Mouse (Mus musculus) gastrocnemius, adult 18-20 months (tissue): ENCODE results near the gene Sh2d3c. TPM values are rescaled to one million over a fixed set of nuclear protein-coding genes. Genes with fewer than 3 reads are reported as not detected.
A peak's percentile ranks its signal among the peaks of the same experiment; 100 is the strongest.

Source experiments
- DNase-seq: peaks from one replicate; pipeline ENCODE4 v3.0.0; 2021; ENCODE audit warnings: low spot score
- total RNA-seq, 2 experiments: library from RNA; stranded (reverse); gene quantifications; 2 replicates each; pipeline ENCODE4 v1.2.3; 2021

Sh2d3c gene
- total RNA-seq, 2 experiments from 2014 or later: 5.7 to 7.3 TPM

GRCm38 (mm10) chr2:32724149-32724548, 3.3 kb downstream of the Sh2d3c start:
- no peak for DNase-seq

DNA sequence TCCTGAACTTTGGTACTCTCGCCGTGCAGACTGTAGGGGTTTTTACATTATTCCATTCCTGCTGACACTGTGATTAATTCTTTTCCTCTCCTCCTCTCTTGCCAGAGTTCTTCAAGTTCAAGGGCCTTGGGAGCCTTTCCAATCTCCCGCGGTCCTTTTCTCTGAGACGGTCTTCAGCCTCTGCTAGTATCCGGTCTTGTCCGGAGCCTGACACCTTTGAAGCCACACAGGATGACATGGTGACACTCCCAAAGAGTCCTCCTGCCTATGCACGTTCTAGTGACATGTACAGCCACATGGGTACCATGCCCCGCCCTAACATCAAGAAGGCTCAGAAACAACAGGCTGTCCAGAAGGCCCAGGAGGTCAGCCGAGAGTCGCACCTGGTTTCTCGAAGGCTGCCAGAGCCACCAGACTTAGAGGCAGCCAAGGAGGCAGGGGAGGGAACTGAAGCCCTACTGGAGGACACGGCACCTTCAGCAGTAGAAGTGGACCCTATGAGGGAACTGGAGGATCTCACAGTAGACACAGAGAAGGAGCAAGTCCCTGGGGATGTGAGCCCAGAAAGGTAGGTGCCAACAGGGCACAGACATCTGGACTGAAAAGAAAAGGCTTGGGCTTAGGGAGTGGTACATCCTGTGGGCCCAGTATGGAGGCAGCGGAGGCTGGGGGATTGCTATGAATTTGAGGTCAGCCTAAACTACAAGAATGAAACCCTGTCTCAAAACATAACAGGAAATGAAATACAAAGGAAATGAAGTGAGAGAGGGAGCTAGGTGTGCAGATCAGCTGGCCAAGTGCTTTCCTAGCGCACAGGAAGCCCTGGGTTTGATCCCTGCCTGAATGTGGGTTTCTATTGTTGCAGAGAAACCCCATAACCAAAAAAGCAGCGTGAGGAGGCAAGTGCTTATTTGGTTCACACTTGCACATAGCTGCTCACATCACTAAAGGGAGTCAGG, 4.3 kb downstream of the Sh2d3c start:
- DNase-seq: no peak

DNA sequence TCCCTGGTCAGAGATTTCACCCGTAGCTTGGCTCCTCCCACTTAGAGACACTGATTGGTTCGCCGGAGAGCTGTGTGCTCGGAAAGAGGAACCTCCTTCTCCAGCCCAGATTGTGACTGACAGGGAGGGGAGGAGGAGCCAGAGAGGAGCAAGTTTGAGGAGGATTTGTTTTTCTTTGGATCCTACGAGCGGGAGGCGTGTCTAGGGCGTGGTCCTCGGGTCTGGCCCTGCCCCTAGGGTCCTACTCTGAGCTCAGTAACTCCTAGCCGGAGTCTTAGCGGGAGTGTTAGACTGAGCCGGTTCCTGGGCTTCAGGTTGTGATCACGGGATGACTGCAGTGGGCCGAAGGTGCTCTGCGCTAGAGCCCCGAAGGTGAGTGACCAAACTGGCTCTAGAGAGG, 6.6 kb downstream of the Sh2d3c start:
- DNase-seq: peak; percentile 96

DNA sequence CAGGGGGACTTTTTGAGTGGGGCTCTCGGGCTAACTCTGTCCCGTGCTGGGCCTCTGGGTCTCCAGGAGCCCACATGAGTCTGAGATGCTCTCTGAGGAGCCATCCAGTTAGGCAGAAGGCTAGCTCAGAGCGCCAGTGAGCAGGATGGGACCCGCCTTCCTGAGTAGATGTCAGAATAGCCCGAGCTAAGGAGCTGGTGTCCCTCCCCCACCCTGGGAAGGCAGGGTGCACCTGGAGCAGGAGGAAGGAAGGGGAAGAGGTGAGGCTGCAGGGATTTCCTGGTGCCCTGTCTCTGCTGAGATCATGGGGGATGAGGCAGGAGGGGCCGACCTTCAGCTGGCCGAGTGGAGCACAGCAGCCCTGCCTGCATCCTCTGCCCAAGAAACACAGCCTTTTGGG, 7.6 kb downstream of the Sh2d3c start:
- peak; percentile 37 for DNase-seq

GRCm38 (mm10) chr2:32729547-32729946, 8.7 kb downstream of the Sh2d3c start:
- no peak for DNase-seq

DNA sequence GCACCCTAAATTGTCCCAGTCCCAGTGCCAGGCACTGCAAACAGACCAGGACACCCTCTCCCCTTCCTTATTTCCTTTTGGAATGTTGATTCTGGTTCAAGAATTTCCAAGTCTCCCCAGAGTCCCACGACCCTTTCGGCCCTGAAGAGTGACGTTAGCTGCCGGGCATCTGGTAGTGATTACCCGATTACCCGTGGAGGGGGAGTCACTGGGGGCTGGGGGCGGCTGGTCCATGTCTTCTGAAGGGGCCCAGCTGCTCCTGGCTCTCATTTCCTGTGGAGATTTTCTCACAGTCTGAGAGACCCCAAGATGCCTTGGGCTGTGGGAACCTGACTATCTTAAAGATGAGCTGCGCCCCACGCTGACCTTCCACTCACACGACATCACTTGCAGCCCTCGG, 10.0 kb downstream of the Sh2d3c start:
- no peak for DNase-seq

DNA sequence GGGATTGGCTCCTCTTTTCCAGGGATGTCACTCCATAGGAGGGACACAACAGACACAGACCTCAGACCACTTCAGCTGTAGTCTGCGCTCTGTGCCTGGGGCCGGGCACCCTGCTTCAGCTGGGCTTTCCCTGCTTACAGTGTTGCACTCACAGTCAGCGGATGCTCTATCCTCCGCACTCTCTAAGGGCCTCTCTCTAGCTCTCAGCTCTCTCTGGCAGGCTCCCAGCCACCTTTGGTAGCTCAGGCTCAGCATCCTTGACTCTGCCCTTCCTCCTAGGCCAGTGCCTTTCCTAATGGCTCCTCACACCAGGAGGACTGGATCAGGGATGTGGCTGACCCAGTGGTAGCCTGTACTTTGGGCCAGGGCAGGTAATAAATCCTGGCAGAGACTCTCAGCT, 11.1 kb downstream of the Sh2d3c start:
- no peak for DNase-seq

- no peak for DNase-seq
These were observed 11.8 kb downstream of the Sh2d3c start for GRCm38 (mm10) chr2:32732695-32733094.

DNA sequence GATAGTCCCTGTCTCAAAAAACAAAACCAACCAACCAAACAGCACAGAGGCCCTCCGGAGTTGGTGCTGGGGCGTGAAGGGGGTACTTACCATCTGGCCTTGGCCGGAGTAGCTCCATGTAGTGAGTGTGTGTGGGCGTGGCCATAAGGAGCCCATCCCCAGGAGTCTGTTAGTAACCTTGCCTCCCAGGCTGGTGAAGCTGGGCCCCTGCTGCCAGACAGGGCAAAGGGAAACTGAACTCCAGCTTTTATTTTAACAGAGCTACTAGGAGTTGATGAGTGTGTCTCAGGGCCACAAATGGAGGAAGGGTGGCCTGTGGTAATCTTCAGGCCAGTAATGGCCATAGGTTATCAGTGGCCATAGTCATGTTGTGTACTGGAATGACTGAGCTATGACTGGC, 13.6 kb downstream of the Sh2d3c start:
- DNase-seq: no peak

DNA sequence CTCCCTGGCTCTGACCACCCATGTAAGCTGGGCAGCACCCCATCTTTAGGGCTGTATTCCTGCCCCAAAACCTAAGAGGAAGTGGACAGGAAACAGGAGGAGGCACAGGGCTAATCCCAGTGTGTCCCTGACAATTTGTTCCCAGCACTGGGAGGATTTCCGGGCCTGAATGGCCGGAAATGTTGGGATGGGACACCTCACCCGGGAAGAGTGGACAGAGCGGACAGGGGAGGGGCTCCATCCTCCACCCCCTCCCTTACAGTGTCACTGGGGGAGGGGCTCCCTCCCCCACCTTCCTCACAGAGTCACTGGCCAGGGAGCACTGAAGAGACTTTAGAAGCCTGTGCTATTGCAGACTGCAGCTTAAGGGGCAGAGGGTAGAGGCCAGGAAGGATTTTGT, 14.1 kb downstream of the Sh2d3c start:
- DNase-seq: peak; percentile 39

GRCm38 (mm10) chr2:32736306-32736829, 15.5 kb downstream of the Sh2d3c start:
- no peak for DNase-seq

DNA sequence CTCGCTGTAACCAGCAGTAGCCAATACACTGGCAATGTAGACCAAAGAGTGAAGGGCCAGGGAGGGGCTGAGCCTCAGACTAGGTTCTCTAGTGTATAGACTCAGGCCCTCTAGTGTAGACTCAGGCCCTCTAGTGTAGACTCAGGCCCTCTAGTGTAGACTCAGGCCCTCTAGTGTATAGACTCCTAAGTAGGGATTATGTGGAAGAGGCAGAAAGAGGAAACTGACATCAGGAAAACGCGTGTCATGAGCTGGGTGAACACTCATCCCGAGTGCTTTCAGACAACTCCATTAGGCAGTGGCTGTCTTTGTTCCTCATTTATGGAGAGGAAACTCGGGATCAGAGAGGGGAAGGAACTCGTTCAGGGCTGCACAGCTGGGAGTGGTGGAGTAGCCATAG, 16.2 kb downstream of the Sh2d3c start:
- DNase-seq: no peak

- no peak for DNase-seq
These were observed 18.5 kb downstream of the Sh2d3c start for GRCm38 (mm10) chr2:32739311-32739710.

DNA sequence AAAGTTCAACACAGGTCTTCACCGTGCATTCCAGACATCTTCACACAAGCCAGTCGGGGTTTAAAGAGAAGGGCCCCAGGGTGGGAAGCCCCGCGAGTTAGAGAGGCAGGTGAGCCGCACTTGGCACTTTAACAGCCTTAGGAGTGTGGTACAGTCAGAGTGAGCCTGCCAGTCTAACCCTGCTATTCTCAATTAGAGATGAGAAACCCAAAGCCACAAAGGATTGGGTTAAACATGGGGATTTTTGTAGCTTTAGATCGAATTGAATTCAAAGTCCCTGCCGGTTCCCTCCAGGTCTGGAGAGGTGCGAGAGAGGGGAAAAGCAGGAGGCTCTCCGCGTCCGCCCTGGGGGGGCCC, 20.0 kb downstream of the Sh2d3c start, which contains the start of gene 6330409D20Rik:
TSS of gene 6330409D20Rik (minus strand) at position 101 of the 357 bp plus-strand sequence.
- DNase-seq: no peak

DNA sequence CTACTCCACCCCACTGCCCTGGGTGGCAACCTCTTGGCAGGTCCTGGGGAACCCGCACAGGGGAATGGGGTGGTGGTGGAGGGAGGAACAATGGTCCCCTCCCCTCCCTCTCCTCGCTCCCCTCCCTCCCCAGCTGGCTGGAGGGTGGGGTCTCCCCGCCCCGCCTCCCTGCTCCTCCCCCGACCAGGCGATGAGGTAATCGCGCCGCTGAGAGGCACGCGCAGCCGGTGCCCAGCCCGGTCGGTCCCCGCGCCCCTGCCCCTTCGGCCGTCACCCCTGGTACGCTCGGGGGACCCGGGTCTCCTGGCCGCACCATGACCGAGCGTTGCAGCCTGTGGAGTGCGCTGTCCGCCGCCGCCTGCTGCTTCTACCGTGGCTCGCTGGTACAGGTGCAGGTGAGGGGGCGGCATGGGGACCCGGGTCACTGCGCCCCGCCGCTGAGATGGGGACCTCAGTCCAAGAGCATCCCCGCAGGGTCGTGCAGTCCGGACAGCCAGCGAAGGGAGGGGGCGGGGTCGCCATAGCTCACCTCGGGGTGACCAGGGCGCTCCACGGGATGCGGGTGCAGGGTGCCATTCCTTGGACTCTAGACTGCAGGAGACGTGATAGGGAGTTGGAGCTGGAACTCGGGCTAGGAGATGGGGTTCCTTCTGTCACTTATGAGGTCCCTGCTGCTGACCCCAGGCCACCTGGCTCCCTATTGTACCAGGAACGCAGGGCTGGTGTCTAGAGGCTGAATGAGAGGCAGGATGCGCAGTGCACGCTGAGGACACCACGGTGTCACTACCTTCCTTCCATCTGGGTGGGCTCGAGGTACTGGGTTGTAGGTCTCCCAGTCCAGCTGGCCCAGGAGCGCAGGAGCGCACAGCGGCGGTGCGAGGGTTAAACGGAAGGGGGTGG, 20.7 kb downstream of the Sh2d3c start:
- no peak for DNase-seq

DNA sequence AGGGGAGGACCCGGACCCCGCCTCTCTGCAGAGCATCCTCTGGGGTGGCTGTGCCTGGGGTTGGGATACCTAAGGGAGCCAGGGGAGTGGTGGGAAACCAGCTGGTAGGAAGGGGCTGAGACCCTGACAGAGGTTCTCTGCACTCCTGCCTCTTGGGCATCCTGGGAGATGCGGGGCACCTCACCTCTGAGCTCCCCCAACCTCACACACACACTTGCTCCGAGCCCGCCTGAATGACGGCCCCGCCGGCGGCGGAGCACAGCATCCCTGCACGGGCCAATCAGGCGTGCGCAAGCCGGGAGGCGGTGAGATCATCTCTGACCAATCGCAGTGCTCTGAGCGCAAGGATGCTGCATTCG, 21.3 kb downstream of the Sh2d3c start:
- no peak for DNase-seq

DNA sequence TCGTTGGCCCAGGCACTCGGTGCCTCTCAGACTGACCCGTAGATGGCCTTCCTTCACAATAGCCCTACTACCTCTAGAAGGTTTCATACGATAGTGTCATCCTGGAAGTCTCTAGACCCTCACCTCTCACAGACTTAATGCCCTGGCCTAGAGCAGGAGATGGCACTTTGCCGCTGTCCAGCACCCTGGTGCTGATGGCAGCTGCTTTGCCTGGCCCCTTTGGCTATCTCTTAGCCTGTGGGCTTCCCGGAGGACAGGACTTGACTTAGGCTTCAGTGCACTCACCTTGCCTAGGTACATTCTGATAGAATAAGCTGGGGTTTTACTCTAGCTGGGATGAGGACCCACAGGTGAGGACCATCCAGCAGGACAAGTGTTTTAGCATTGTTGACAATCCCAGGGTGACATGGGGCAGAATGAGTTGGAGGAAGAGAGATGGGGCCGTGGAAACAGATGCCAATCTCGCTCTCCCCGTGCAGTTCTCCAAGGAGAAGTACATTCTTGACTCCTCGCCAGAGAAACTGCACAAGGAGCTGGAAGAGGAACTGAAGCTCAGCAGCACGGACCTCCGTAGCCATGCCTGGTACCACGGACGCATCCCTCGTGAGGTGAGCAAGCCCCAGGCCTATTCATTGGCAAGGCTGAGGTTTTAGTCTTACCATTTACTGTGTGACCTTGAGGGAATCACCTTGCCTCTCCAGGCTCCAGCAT, 23.6 kb downstream of the Sh2d3c start:
- DNase-seq: no peak

DNA sequence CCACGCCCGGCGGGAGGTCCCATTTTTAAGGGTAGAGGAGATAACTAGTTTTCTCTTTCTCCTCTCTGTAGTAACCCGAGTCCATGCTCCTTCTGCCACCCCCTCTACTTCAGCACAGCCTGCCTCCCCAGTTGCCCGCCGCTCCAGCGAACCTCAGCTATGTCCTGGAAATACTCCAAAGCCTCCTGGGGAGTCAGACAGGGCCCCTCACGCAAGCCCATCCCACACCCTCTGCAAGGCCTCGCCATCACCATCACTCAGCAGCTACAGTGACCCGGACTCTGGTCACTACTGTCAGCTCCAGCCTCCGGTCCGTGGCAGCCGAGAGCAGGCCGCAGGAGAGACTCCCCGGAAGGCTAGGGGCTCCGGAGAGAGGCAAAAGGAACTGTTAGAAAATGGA, 28.2 kb downstream of the Sh2d3c start:
- DNase-seq: no peak

GRCm38 (mm10) chr2:32750199-32750598, 29.3 kb downstream of the Sh2d3c start:
- no peak for DNase-seq

DNA sequence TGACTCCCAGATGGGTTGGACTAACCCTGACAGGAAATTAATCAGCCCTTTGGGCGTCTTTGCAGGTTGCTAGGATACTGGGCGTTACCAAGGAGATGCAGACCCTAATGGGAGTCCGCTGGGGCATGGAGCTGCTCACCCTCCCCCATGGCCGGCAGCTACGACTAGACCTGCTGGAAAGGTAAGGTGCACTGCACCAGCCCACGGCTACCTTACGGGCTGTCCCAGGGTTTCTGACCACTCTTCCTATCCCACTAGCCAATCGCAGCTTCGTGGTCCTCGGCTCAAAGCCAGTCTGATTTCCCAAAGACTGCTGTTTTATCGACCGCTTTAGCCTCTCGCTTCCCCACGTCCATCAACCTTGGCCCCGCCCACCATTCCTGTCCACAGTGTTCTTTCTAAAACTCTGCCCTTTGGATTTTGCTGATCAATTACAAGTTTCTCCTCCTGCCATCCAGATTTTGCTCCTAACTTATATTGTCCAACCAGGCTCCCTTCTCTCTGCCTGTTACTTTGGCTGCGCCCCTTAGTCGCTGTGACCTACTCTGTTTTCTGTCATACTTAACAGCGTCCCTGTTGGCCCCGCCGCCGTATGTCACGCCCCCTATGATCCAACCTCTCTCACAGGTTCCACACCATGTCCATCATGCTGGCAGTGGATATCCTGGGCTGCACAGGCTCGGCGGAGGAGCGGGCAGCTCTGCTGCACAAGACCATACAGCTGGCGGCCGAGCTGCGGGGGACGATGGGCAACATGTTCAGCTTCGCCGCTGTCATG, 30.2 kb downstream of the Sh2d3c start:
- DNase-seq: no peak

DNA sequence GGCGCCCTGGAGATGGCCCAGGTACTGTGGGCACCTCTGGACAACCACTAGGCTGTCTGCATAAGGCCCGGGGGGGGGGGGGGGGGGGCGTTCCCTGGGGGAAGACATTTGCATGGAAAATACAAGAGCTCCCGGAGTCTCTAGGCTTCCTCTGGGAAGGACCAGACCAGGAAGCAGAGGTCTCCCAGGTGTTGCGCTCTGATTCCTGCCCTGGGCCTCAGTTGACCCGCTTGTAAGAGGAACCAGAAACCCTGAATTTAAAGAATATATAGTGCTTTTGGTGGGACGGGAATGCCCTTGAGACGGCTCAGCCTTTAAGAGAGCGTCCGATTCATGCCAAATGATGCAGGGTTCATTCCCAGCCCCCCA, 30.8 kb downstream of the Sh2d3c start:
- no peak for DNase-seq
